Mouse (Mus musculus): ENCODE results near the gene Ttll11.

DNA sequence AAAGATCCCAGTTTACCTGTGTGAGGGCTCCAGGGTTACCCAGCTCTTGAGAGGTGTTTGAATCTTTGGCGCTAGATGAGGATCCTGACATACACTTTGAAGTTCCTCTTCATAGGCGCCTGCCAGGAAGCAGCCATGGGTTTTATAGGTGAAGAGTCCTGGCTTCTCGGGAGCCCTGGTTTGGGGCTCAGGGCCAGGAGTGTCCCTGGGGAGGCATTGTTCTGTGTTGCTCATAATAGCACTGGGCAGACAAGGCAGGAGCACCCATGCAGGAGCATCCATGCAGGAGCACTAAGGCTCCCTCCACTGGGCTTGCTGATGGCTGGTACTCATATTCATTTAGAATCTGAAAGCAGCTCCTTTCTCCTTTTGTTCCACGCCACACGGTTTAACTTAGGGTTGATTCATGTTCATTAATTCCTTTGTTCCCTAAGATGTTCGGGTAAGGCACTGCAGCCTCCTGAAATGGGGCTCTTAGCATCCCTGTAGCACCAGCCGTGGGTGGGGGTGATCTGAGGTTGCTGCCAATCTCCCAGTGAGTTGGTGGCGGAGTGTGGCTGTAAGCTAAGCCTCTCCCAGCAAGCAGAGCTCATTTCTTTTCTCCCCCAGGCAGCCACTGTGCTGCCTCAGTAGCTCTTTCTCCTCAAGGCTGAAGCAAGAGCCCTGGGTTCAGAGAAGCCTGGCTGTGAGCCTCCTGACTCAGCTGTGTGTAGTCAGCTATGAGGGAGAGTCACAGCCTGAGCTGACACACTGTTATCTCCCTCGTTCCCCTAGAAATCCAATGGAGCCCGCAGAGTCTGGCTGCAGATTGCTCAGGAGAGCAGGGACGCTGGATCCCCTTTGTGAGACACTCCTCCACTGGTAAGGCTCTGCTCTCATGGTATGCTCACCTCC is 133.9 kb downstream of the Ttll11 start:
- TF ChIP-seq CTCF (IDR thresholded peaks at IDR 0.05; ENCODE audit: low read depth, low read length) (no peak), POLR2A (IDR thresholded peaks at IDR 0.05; ENCODE audit: borderline replicate concordance, low read depth, low read length) (no peak)

All from bone marrow macrophage, adult 2 months (primary cell).